Mouse (Mus musculus): ENCODE measurements at regions not wholly inside any gene's neighbourhood (a gene's known extent, or its start where the extent isn't known, plus 50 kb on each side); places are given as distances from the start of the nearest gene placed in this dataset.

DNA sequence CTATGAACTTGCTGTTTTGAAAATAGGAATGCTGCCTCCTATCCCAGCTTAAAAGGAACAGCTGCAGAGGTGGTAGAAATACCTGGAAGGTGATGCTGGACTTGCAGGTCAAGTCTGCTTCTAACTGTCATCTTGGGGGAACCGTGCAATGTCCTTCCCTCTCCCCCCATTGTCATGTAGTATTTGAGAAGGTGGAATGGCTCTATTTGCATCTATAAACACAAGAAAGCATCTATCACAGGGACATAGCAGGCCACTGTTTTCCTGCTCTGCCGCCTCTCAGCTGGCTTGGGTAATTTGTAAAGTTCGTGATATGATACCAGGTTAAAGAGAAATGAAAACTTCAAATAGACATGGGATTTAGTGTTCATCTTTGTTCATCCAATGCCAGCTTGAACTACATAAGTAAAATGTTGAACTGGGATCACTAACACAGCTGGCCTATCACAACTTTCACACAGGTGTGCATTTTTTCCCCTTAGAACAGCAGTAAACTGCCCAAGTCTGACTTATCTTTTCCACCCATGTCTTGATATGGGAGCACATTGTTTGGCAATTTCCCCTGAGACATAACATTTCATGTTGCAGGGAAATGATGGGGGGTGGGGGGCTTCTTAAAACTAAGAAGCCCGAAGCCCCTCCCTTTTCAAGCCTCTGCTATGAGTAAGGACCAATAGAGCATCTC, 138.6 kb upstream of the Fndc3a start:
- whole genome bisulfite sequencing: 60% methylated on average over 4 of the region's 4 CpGs
- H3K4me3 ChIP-seq (replicated peaks): no peak overlapping the region
- no peak overlapping the region for H3K27ac ChIP-seq
- no peaks in the 10 kb centered on the region for H3K27me3 ChIP-seq (replicated peaks)
- no peak overlapping the region for H3K9ac ChIP-seq
- no peak for ATAC-seq (ENCODE audit: insufficient read depth, low FRiP score, low read depth)
- 0 out of 2 replicates have a peak, but pooled peaks cover 2% of the 10 kb centered on the region for H3K4me1 ChIP-seq
- H3K36me3 ChIP-seq: no peaks in the 10 kb centered on the region
- no peaks in the 10 kb centered on the region for H3K9me3 ChIP-seq
- no peak overlapping the region for H3K4me2 ChIP-seq

DNA sequence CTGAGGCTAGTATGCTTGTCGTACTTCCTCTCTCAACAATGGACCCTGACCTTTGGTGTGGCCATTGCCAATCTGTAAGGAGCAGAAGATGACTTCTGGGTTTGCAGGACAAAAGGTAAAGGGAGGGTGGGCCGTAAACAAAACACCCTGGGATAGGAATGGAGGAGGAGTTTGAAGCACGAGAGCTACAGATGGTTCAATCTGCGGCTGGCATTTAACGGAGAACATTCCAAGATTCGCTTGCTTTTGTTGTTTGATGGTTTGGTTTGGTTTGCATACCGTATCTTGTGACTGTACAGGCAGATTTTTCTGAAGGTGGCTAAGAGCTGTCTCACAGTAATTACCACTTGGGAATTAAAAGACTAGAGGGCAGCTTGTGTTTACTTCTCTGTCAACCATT, 137.7 kb upstream of the Fndc3a start:
- Histone ChIP-seq H3K4me3 (replicated peaks) (no peak overlapping the region), H3K27me3 (replicated peaks) (no peaks in the 10 kb centered on the region), H3K9ac (no peak overlapping the region), H3K36me3 (no peaks in the 10 kb centered on the region), H3K9me3 (no peaks in the 10 kb centered on the region), H3K4me1 (0 out of 2 replicates have a peak, but pooled peaks cover 2% of the 10 kb centered on the region), H3K4me2 (no peak overlapping the region), H3K27ac (no peak overlapping the region)
- no peak for ATAC-seq (ENCODE audit: insufficient read depth, low FRiP score, low read depth)
- WGBS: 51% methylated on average over 7 of the region's 7 CpGs

DNA sequence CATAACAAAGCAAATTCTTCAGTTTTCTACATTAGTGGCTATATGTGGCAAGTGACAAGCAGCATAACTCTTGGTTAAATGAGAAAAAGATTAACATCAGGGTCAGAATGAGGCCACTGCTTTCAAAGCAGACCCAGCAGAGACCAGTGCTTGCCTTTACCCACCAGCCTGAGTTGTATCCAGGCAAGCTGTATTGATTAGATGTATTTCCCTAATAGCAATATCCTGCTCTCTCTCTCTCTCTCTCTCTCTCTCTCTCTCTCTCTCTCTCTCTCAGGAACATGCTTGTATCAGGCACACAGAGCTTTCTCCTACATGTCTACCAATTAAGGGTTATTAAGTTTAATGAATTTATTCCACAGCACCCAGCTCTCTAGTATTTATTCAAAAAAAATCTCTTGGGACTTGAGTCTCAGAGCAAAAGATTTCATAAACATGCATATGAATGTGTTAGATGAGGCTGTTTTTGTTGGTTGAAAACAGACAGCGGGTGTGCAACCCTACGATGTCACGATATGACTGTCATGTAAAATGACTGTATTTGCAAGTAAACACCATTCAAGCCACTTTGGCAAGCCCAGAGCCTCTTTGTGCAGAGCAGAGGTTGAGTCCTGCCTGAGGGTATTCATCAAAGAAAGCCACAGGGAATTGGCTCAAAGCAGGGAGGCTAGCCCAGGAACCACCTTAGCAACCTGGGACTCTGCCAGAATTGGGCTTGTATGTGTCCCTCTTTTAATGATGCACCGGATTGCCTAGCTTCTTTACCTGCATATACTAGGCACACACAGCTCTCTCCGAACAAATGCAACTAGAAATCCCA, 136.0 kb upstream of the Fndc3a start:
- 81% methylated on average over 5 of the region's 5 CpGs for WGBS
- Histone ChIP-seq H3K27me3 (replicated peaks) (no peaks in the 10 kb centered on the region), H3K9me3 (no peaks in the 10 kb centered on the region), H3K9ac (no peak overlapping the region), H3K27ac (no peak overlapping the region), H3K4me1 (0 out of 2 replicates have a peak, but pooled peaks cover 2% of the 10 kb centered on the region), H3K4me2 (no peak overlapping the region), H3K4me3 (replicated peaks) (no peak overlapping the region), H3K36me3 (no peaks in the 10 kb centered on the region)
- ATAC-seq (ENCODE audit: insufficient read depth, low FRiP score, low read depth): no peak

DNA sequence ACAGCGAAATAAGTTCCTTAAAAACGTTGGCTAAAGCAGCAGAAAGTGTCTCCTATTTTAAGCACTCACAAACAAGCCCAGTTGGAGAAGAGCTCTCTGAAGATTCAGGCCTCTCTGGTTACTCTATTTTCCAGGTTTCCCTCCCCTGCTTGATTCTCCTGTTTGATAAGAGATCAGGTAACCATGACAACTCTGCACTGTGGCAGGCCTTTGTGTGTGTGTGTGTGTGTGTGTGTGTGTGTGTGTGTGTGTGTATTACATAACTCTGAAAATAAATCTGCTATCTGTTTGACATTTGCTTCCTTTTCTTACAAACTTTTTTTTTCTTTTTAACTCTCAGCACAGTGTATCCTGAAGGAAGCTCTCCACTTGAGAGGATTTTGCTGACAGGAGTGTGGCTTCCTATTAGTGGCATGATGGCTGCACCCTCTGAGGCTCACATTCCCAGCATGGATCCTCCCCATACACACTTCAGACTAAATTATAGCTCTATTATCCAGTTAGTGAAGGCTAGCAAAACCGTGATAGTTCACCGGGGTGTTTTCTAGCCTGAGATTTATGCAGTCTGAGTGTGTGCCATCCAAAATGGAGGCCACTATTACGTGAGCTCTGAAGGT, 135.1 kb upstream of the Fndc3a start:
- Histone ChIP-seq H3K4me1 (0 out of 2 replicates have a peak, but pooled peaks cover 2% of the 10 kb centered on the region), H3K27ac (no peak overlapping the region), H3K36me3 (no peaks in the 10 kb centered on the region), H3K9ac (no peak overlapping the region), H3K9me3 (no peaks in the 10 kb centered on the region), H3K27me3 (replicated peaks) (no peaks in the 10 kb centered on the region), H3K4me2 (no peak overlapping the region), H3K4me3 (replicated peaks) (no peak overlapping the region)
- WGBS: 45% methylated on average over 5 of the region's 5 CpGs
- ATAC-seq (ENCODE audit: insufficient read depth, low FRiP score, low read depth): no peak

DNA sequence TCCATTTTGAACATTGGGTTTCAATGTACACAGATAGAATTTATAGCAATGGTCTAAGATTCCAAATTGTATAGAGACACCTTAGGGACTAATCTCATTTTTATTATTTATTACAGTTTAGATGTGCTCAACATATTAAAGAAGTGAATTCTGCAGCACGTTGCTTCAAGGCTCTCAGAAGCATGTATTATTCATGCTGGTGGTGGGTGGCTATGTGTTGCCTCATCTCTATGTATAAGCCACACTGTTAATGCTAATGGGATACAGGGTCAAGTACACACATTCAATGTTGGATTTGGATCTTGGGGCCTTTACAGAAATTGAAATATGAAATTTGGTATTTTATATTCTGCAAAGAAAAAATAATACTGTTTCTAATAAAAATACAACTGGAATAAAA, 131.9 kb upstream of the Fndc3a start:
- no peak for ATAC-seq (ENCODE audit: insufficient read depth, low FRiP score, low read depth)
- no peak overlapping the region for H3K4me2 ChIP-seq
- H3K4me3 ChIP-seq (replicated peaks): no peak overlapping the region
- H3K27me3 ChIP-seq (replicated peaks): no peaks in the 10 kb centered on the region
- H3K9ac ChIP-seq: no peak overlapping the region
- H3K36me3 ChIP-seq: no peaks in the 10 kb centered on the region
- WGBS: 82% methylated on average over 1 of the region's 1 CpGs
- no peaks in the 10 kb centered on the region for H3K4me1 ChIP-seq
- H3K9me3 ChIP-seq: no peaks in the 10 kb centered on the region
- H3K27ac ChIP-seq: no peak overlapping the region

DNA sequence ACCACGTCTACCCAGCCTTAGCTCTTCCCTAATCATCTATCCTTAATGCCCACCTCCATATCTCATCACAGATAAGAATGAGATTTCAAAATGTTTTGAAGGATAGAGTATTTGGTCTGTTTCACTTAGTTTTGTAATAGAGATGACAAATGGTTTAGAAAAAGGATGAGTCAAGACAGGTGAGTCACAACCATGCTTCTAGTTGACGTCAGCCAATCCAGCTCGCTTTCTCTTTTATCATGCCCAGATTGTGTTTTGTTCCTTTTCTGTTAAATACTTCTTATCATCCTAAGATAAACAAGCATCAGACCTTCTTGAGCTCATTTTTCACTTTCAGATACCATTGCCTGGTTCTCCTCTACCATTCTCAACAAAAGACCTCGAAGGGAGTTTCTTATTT, 125.4 kb upstream of the Fndc3a start:
- ATAC-seq (ENCODE audit: insufficient read depth, low FRiP score, low read depth): no peak
- H3K4me2 ChIP-seq: no peak overlapping the region
- H3K27ac ChIP-seq: no peak overlapping the region
- no peaks in the 10 kb centered on the region for H3K9me3 ChIP-seq
- no peak overlapping the region for H3K9ac ChIP-seq
- no peaks in the 10 kb centered on the region for H3K36me3 ChIP-seq
- 61% methylated on average over 4 of the region's 4 CpGs for WGBS
- H3K4me1 ChIP-seq: no peaks in the 10 kb centered on the region
- no peak overlapping the region for H3K4me3 ChIP-seq (replicated peaks)
- H3K27me3 ChIP-seq (replicated peaks): no peaks in the 10 kb centered on the region

DNA sequence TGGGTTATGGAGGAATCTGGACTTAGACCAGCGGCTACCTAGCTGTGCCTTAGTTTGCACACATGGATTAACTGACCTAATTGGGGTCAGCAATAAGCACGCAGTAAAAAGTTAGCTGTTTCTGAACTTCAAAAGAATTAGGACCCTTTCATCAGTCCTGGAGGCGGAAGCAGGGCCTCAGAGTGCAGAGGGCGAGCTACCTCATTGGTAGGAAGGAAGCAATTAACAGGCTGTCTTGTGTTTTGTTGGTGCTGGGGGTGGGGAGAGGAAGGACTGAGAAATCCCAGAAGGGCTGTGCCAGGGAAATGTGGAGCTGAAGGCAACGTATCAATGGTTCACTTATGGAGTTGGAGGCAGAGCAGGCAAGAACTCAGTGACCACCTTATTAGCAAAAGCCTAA, 119.5 kb upstream of the Fndc3a start:
- no peak overlapping the region for H3K4me3 ChIP-seq (replicated peaks)
- H3K4me2 ChIP-seq: no peak overlapping the region
- H3K27ac ChIP-seq: no peak overlapping the region
- no peaks in the 10 kb centered on the region for H3K27me3 ChIP-seq (replicated peaks)
- H3K9me3 ChIP-seq: no peaks in the 10 kb centered on the region
- WGBS: 51% methylated on average over 5 of the region's 5 CpGs
- H3K9ac ChIP-seq: no peak overlapping the region
- no peak for ATAC-seq (ENCODE audit: insufficient read depth, low FRiP score, low read depth)
- H3K4me1 ChIP-seq: no peaks in the 10 kb centered on the region
- no peaks in the 10 kb centered on the region for H3K36me3 ChIP-seq

DNA sequence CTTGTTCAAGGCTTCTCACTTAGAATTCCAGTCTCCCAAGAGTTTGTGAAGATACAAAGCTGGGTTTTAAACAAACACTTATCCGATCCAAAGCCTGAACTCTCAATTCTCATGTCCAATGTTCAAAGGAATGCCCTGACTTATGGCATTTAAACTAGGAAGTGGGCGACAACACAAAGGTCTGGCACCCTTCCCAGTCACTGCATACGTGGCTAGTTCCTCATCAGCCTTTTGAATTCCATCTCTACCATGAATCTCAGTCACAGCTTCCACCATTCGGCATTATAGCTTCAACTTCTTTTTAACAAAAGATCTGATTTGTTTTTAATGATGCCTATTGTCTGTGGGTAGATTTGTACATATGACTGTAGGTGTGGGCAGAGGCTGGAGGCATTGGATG, 115.7 kb upstream of the Fndc3a start:
- 56% methylated on average over 4 of the region's 4 CpGs for WGBS

DNA sequence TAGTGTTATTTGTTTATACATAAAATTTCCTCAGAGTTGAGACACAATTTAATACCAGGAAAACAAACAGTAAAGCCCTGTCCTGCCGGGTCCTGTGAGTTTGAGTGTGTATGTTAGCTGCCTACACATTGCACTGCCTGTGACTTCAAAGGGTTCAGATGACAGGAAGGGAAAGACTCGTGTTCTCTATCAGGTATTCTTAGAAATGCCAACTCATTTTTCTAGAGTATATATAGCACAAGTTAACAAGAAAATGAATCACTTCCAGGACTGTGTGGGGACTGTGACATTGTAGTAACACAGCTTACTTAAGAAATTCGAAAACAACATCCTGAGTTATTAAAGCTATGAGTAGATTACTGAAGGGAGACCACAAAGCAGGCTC, 112.4 kb upstream of the Fndc3a start:
- no peak overlapping the region for H3K4me3 ChIP-seq (replicated peaks)
- no peak overlapping the region for H3K9ac ChIP-seq
- no peak overlapping the region for H3K4me2 ChIP-seq
- no peak overlapping the region for H3K27ac ChIP-seq
- no peak for ATAC-seq (ENCODE audit: insufficient read depth, low FRiP score, low read depth)
- no peaks in the 10 kb centered on the region for H3K4me1 ChIP-seq
- no peaks in the 10 kb centered on the region for H3K27me3 ChIP-seq (replicated peaks)
- WGBS: 26% methylated on average over 3 of the region's 3 CpGs
- H3K9me3 ChIP-seq: no peaks in the 10 kb centered on the region
- H3K36me3 ChIP-seq: no peaks in the 10 kb centered on the region

More for the DNA sequence above, 115.7 kb upstream of the Fndc3a start:
- H3K36me3 ChIP-seq: no peaks in the 10 kb centered on the region
- no peak overlapping the region for H3K27ac ChIP-seq
- H3K4me3 ChIP-seq (replicated peaks): no peak overlapping the region
- no peaks in the 10 kb centered on the region for H3K27me3 ChIP-seq (replicated peaks)
- no peak overlapping the region for H3K4me2 ChIP-seq
- H3K9me3 ChIP-seq: no peaks in the 10 kb centered on the region
- no peak overlapping the region for H3K9ac ChIP-seq
- ATAC-seq (ENCODE audit: insufficient read depth, low FRiP score, low read depth): no peak
- H3K4me1 ChIP-seq: no peaks in the 10 kb centered on the region

DNA sequence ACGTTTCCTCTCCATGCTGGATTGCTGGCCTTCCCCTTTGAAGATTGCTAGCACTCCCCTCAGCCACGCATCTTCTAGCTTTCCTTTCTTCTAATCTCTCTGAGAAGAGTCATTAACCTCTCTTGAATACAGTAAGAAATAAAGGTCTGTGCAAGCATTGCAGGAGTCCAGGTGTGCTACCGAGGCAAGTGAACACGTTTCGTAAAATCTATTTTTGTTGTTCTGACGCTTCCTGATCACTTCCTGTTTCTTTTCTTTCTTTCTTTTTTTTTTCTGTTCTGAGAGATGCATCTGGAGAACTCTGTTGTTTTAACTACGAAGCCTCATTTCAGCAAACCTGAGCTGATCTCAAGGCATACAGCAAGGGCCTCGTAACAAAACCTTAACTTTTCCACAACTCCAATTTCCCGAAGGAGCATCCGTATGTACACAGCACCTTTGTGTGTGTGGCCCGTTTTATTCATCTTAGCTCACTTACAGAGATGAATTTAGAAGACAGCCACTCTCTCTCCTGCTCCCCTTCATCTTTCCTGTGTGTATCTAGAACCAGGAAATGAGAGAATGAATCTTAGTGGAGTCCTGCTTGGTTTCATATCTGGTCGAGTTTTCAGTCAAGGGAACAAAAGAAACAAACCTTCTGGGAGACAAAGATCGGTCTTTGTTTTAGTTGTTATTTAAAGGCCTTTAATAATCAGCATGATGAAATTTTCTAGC, 111.9 kb upstream of the Fndc3a start:
- H3K4me1 ChIP-seq: no peaks in the 10 kb centered on the region
- no peak overlapping the region for H3K4me3 ChIP-seq (replicated peaks)
- H3K9me3 ChIP-seq: no peaks in the 10 kb centered on the region
- no peak for ATAC-seq (ENCODE audit: insufficient read depth, low FRiP score, low read depth)
- WGBS: 73% methylated on average over 13 of the region's 13 CpGs
- no peak overlapping the region for H3K9ac ChIP-seq
- no peaks in the 10 kb centered on the region for H3K36me3 ChIP-seq
- no peak overlapping the region for H3K27ac ChIP-seq
- H3K4me2 ChIP-seq: no peak overlapping the region
- H3K27me3 ChIP-seq (replicated peaks): no peaks in the 10 kb centered on the region

DNA sequence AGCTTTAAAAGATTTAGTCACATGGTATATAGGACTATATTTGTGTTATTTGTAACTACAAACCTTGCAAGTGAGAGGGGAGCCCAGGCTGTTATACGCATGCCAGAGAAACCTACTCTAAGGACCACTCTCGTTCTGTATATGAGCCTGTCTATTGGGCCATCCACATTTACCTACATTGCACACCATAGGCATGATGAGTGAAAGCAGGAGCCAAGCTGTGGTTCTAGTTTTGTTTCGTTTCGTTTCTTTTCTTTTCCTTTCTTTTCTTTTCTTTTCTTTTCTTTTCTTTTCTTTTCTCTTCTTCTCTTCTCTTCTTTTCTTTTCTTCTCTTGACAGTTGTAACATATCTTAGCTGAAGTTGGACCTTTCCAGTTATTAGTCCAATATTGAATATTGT, 109.2 kb upstream of the Fndc3a start:
- no peaks in the 10 kb centered on the region for H3K9me3 ChIP-seq
- ATAC-seq (ENCODE audit: insufficient read depth, low FRiP score, low read depth): no peak
- H3K36me3 ChIP-seq: no peaks in the 10 kb centered on the region
- no peaks in the 10 kb centered on the region for H3K27me3 ChIP-seq (replicated peaks)
- no peak overlapping the region for H3K4me2 ChIP-seq
- no peak overlapping the region for H3K27ac ChIP-seq
- H3K4me1 ChIP-seq: no peaks in the 10 kb centered on the region
- no peak overlapping the region for H3K4me3 ChIP-seq (replicated peaks)
- H3K9ac ChIP-seq: no peak overlapping the region
- WGBS: 92% methylated on average over 4 of the region's 4 CpGs

DNA sequence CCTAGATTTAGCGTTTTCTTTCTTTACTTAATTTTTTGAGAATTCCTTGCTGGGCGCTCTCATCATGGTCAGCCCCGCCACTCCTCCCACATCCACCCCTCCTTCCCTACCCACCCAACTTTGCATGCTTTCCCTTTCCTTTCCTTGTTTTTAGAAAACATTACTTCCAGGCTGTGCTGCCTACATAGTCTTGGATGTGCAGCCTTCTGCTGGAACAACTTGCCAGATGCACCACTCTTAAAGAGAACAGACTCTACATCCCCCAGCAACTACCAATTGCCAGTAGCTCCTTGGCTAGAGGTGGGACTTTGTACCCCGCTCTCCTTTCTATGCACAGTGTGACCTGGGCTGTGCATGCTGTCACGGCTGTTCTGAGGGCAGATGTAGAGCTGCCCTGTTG, 108.0 kb upstream of the Fndc3a start:
- Histone ChIP-seq H3K4me3 (replicated peaks) (no peak overlapping the region), H3K27me3 (replicated peaks) (no peaks in the 10 kb centered on the region)

More for the DNA sequence above, 108.0 kb upstream of the Fndc3a start:
- Histone ChIP-seq H3K4me2 (no peak overlapping the region), H3K9me3 (no peaks in the 10 kb centered on the region), H3K9ac (no peak overlapping the region), H3K4me1 (no peaks in the 10 kb centered on the region), H3K36me3 (no peaks in the 10 kb centered on the region), H3K27ac (no peak overlapping the region)
- no peak for ATAC-seq (ENCODE audit: insufficient read depth, low FRiP score, low read depth)
- 93% methylated on average over 5 of the region's 5 CpGs for WGBS

Measured in stomach, embryonic 15.5 days (tissue).